8 mouse cellular contexts compared by ENCODE assay signal in the genomic region with DNA sequence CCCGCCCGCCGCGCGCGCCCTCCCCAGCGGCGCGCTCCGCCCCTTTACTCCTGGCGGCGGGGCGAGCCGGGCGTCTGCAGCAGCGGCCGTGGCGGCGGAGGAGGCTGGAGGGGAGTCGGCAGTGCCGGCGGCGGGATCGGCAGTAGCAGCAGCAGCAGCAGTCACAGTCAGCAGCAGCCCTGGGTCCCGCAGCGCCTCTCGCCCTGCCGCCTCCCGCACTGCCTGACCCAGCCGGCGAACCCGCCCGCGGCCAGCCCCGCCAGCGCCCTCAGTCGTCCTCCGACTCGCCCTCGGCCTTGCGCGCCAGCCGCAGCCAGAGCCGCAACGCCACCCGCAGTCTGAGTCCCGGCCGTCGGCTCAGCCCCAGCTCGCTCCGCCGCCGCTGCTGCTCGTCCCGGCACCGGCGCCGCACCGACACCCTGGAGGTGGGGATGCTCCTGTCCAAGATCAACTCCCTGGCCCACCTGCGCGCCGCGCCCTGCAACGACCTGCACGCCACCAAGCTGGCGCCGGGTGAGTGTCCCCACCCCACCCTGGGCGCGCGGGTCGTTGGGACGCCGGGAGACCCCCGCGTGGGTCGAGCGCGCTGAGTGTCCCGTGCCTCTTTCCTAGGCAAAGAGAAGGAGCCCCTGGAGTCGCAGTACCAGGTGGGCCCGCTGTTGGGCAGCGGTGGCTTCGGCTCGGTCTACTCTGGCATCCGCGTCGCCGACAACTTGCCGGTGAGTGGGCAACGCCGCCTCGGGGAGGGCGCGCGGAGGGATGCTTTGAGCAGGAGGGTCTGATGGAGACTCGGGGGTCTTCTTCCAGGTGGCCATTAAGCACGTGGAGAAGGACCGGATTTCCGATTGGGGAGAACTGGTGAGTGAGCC. TPM values are rescaled to one million over a fixed set of nuclear protein-coding genes. Genes with fewer than 3 reads are reported as not detected.
DNase-seq lines count a peak whose midpoint lies in the region; ATAC-seq and TF ChIP-seq lines count a peak whose summit lies in the region.

A gene (plus strand): TSS at position 41 of the 869 bp plus-strand sequence.

- peaks cover 46% of the 10 kb centered on the region for H3K79me2 ChIP-seq in macrophage (ENCODE audit: inconsistent target)

- H3K9me3 ChIP-seq in intestine, postnatal 0 days (ENCODE audit: control insufficient read depth) = no peaks in the 10 kb centered on the region

- under 1% methylated on average over 73 of the region's 99 CpGs for WGBS in intestine, postnatal 0 days
- WGBS in macrophage (ENCODE audit: missing documents) = under 1% methylated on average over 67 of the region's 99 CpGs

- peak within 1 kb of the TSS; percentile 95 for H3K9ac ChIP-seq in intestine, postnatal 0 days (ENCODE audit: low read depth, low read length)

- 0 out of 2 replicates have a peak, but pooled peaks cover 3% of the 10 kb centered on the region for H3K4me1 ChIP-seq in brown adipose tissue, adult 24 weeks (ENCODE audit: control insufficient read depth, insufficient read depth, insufficient read length, low read length)
- H3K4me1 ChIP-seq in intestine, postnatal 0 days (replicated peaks; ENCODE audit: control insufficient read depth, insufficient read depth, low read length) = peaks cover 14% of the 10 kb centered on the region; the same call in 1 of the 2 replicates

- peak within 1 kb of the TSS; percentile 88 for H3K27ac ChIP-seq in brown adipose tissue, adult 24 weeks (replicated peaks; ENCODE audit: low read depth, low read length)
- peak within 1 kb of the TSS; percentile 95 for H3K27ac ChIP-seq in intestine, postnatal 0 days (ENCODE audit: low read depth, low read length)
- H3K27ac ChIP-seq in macrophage = peak within 1 kb of the TSS; percentile 97

- peak; percentile 34; the same call in 1 of the 2 replicates for ATAC-seq in intestine, postnatal 0 days

- DNase-seq in urinary bladder, adult 18-20 months (ENCODE audit: low spot score in 2 of 2) = peak; percentile 54 to 74
- no peak for DNase-seq in urinary bladder, postnatal 4 days (ENCODE audit: low spot score in 2 of 2)
- peak in 1 of 2 experiments; percentile 39 for DNase-seq in gastrocnemius, postnatal 4 days (ENCODE audit: low spot score in 2 of 2)
- peak; percentile 52 to 64 for DNase-seq in spleen, postnatal 14 days (ENCODE audit: low spot score in 2 of 2)
- DNase-seq in right cerebral cortex, postnatal 10 days (ENCODE audit: low spot score in 2 of 2) = no peak

- peaks cover 19% of the 10 kb centered on the region for H3K36me3 ChIP-seq in intestine, postnatal 0 days (ENCODE audit: control insufficient read depth, insufficient read depth)
- peaks cover 13% of the 10 kb centered on the region; the same call in 1 of the 2 replicates for H3K36me3 ChIP-seq in macrophage (ENCODE audit: inconsistent target)

- peak within 1 kb of the TSS; percentile 89 for H3K4me2 ChIP-seq in intestine, postnatal 0 days (replicated peaks; ENCODE audit: low read depth)

- peak; percentile 29 for TF ChIP-seq CTCF in intestine, postnatal 0 days (IDR thresholded peaks at IDR 0.05; ENCODE audit: low read depth)

- peak within 1 kb of the TSS; percentile 98 for H3K4me3 ChIP-seq in brown adipose tissue, adult 24 weeks (ENCODE audit: insufficient read depth, low read depth, low read length)
- H3K4me3 ChIP-seq in intestine, postnatal 0 days (ENCODE audit: low read depth, low read length) = peak within 1 kb of the TSS; percentile 96
- peak within 1 kb of the TSS; percentile 79 for H3K4me3 ChIP-seq in macrophage (ENCODE audit: inconsistent target)

- no peaks in the 10 kb centered on the region for H3K27me3 ChIP-seq in intestine, postnatal 0 days (replicated peaks; ENCODE audit: control insufficient read depth, insufficient read depth, low read length)

RNA-seq across cellular contexts. Expression of the gene that starts here (rescaled TPM):
- 77.0 and 152 TPM in 2 replicates for polyA plus RNA-seq in brown adipose tissue, adult 24 weeks (2012; ENCODE audit: insufficient read depth, insufficient read length, missing spikeins)
- 10 to 100 TPM; 21.4 to 21.8 TPM for total RNA-seq in gastrocnemius, postnatal 4 days (2021)
- polyA plus RNA-seq in intestine, postnatal 0 days (2015; fragmentation: Nextera tagmentation; extraction: Ambion mirVana) = 16.8 and 18.9 TPM in 2 replicates
- 1,000 to 10,000 TPM in 6 of 26 experiments, 100 to 1,000 TPM in 19, 10 to 100 TPM in 1; 95.1 to 1,355 (median 578) TPM for total RNA-seq in macrophage (2018; cell fraction: chromatin; rRNA removed)
- total RNA-seq in macrophage (2018; cell fraction: cytosol; rRNA removed) = 1,000 to 10,000 TPM in 3 of 26 experiments, 100 to 1,000 TPM in 21, 10 to 100 TPM in 2; 64.1 to 1,333 (median 331) TPM
- total RNA-seq in macrophage (2018; cell fraction: nucleus; rRNA removed) = 1,000 to 10,000 TPM in 10 of 26 experiments, 100 to 1,000 TPM in 15, 10 to 100 TPM in 1; 94.8 to 1,462 (median 879) TPM
- polyA plus RNA-seq in macrophage (2018) = 30.0 to 53.7 TPM (median 48.6 TPM) in 3 replicates

Comparison
In these comparisons a context has a peak if more than half of its experiments do, and no peak if none do; other contexts are left out.
1. DNase-seq: peak in urinary bladder, adult 18-20 months (2 of 2) and spleen, postnatal 14 days (2 of 2); none in urinary bladder, postnatal 4 days (0 of 2) and right cerebral cortex, postnatal 10 days (0 of 2).
2. Peak in every context shown above with its lines, with median percentiles within 50 percentile points of each other: H3K27ac ChIP-seq and H3K4me3 ChIP-seq.